12 mouse cellular contexts compared by ENCODE assay signal in the genomic region with DNA sequence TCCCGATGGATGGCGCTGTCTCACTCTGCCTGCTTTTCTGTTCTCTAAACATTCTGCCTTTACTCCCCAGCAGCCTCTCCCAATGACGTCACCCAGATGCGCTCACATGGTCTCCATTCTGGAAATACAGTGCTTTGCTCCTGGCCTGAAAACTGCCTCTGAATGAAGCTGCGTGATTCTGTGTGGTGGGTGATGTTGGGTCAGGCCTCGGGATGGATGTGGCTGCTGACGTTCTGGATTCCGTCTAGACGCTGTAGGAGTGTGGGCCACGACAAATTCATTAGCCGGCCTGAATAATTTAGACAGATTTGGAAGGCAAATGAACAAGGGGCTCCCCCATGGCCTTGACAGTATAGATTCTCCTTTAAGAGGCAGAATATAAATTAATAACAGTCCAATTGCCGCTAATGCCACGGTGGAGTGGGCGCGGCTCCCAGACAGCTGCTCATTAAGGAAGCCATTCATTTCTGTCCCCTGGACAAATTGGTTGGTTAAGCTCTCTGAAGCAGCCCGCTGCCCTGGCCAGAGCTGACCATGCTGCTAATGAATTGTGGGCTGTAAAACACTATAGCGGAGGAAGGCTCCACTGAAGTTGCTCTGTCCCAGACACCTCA.
DNase-seq lines count a peak whose midpoint lies in the region; ATAC-seq and TF ChIP-seq lines count a peak whose summit lies in the region.
"Had no signal": no experiment of that assay in that cellular context is flagged by ENCODE, and none has a peak within 500 bp of the region (broad histone marks: within the 10 kb centered on the region; RNA-seq: fewer than 3 reads in every experiment).

No protein-coding gene starts in this region.

- peaks cover 58% of the 10 kb centered on the region for H3K4me1 ChIP-seq in forebrain, embryonic 10.5 days
- H3K4me1 ChIP-seq in hindbrain, postnatal 0 days (ENCODE audit: insufficient read depth, low read length), result peaks cover 11% of the 10 kb centered on the region; the same call in 1 of the 2 replicates
- H3K4me1 ChIP-seq in midbrain, embryonic 11.5 days (ENCODE audit: control insufficient read depth, insufficient read depth, low read length), result peaks cover 8% of the 10 kb centered on the region; the same call in 1 of the 2 replicates

- H3K4me3 ChIP-seq in forebrain, embryonic 10.5 days, result peak overlapping the region; percentile 30
- no peak overlapping the region for H3K4me3 ChIP-seq in hindbrain, postnatal 0 days (ENCODE audit: low read length)
- H3K4me3 ChIP-seq in midbrain, embryonic 11.5 days (ENCODE audit: low read depth, low read length), result no peak overlapping the region
- H3K4me3 ChIP-seq: erythroblast, embryonic 14.5 days had no signal

- H3K36me3 ChIP-seq in forebrain, embryonic 10.5 days (replicated peaks), result no peaks in the 10 kb centered on the region
- H3K36me3 ChIP-seq in hindbrain, postnatal 0 days (ENCODE audit: insufficient read depth, low read length), result no peaks in the 10 kb centered on the region
- H3K36me3 ChIP-seq in midbrain, embryonic 11.5 days (ENCODE audit: control insufficient read depth, insufficient read depth, low read length), result no peaks in the 10 kb centered on the region

- peak overlapping the region; percentile 29; the same call in 1 of the 2 replicates for H3K4me2 ChIP-seq in hindbrain, postnatal 0 days (ENCODE audit: low read depth, low read length)
- no peak overlapping the region for H3K4me2 ChIP-seq in midbrain, embryonic 11.5 days

- peak; percentile 68 for ATAC-seq in hindbrain, postnatal 0 days
- ATAC-seq in midbrain, embryonic 11.5 days (ENCODE audit: low FRiP score), result peak; percentile 79
- ATAC-seq: intestine, embryonic 16.5 days had no signal

- H3K27me3 ChIP-seq in forebrain, embryonic 10.5 days (ENCODE audit: poor library complexity, severe bottlenecking), result peaks cover 95% of the 10 kb centered on the region
- H3K27me3 ChIP-seq in hindbrain, postnatal 0 days (ENCODE audit: insufficient read depth, low read length), result no peaks in the 10 kb centered on the region
- no peaks in the 10 kb centered on the region for H3K27me3 ChIP-seq in midbrain, embryonic 11.5 days (ENCODE audit: control insufficient read depth, insufficient read depth, low read length)

- H3K9ac ChIP-seq in hindbrain, postnatal 0 days (replicated peaks; ENCODE audit: low read length), result no peak overlapping the region
- no peak overlapping the region for H3K9ac ChIP-seq in midbrain, embryonic 11.5 days (ENCODE audit: low read length)

- TF ChIP-seq CTCF in hindbrain, postnatal 0 days (IDR thresholded peaks at IDR 0.05; ENCODE audit: low read depth), result no peak

- WGBS in forebrain, embryonic 10.5 days, result 28% methylated on average over 17 of the region's 17 CpGs
- 19% methylated on average over 17 of the region's 17 CpGs for WGBS in hindbrain, postnatal 0 days
- WGBS in midbrain, embryonic 11.5 days, result 48% methylated on average over 17 of the region's 17 CpGs

- DNase-seq in MN1 (ENCODE audit: low spot score), result peak; percentile 51
- DNase-seq in forebrain, embryonic 10.5 days (ENCODE audit: extremely low spot score, low spot score), result peak; percentile 77
- DNase-seq in hindbrain, postnatal 0 days (ENCODE audit: low spot score), result peak; percentile 72
- no peak for DNase-seq in midbrain, embryonic 11.5 days (ENCODE audit: low spot score, missing footprints)
- DNase-seq in spleen, postnatal 4 days (ENCODE audit: low spot score in 2 of 2), result no peak
- DNase-seq in gastrocnemius, adult 8-10 months (ENCODE audit: low spot score in 2 of 2), result no peak
- no peak for DNase-seq in T-cell, adult 2 months (ENCODE audit: low spot score)
- DNase-seq in thymus, postnatal 36 days, result no peak
- DNase-seq: adrenal gland, postnatal 25 days; lung, adult 18-20 months had no signal

- H3K27ac ChIP-seq in forebrain, embryonic 10.5 days, result peak overlapping the region; percentile 85
- H3K27ac ChIP-seq in hindbrain, postnatal 0 days, result no peak overlapping the region
- no peak overlapping the region for H3K27ac ChIP-seq in midbrain, embryonic 11.5 days (ENCODE audit: low read depth, low read length)

- H3K9me3 ChIP-seq in forebrain, embryonic 10.5 days, result no peaks in the 10 kb centered on the region
- H3K9me3 ChIP-seq in hindbrain, postnatal 0 days (ENCODE audit: low read length), result no peaks in the 10 kb centered on the region
- no peaks in the 10 kb centered on the region for H3K9me3 ChIP-seq in midbrain, embryonic 11.5 days (ENCODE audit: control insufficient read depth, low read length)

Comparison
In these comparisons a context has a peak if more than half of its experiments do, and no peak if none do; other contexts are left out.
1. DNase-seq: peak in MN1 (single experiment), forebrain, embryonic 10.5 days (single experiment) and hindbrain, postnatal 0 days (single experiment); none in midbrain, embryonic 11.5 days (single experiment), spleen, postnatal 4 days (0 of 2), gastrocnemius, adult 8-10 months (0 of 2), T-cell, adult 2 months (single experiment) and thymus, postnatal 36 days (0 of 2).